Mouse (Mus musculus) neural tube, embryonic 15.5 days (tissue): ENCODE data around the gene Arntl. TPM values are rescaled to one million over a fixed set of nuclear protein-coding genes. Genes with fewer than 3 reads are reported as not detected.
A peak's percentile ranks its signal among the peaks of the same experiment; 100 is the strongest.

Experiments
- ATAC-seq: fragments of 200-750 bp; cut with Nextera tagmentation; 2 replicates; pipeline ENCODE4 v1.8.0; 2017; ENCODE audit warnings: mild to moderate bottlenecking, moderate TSS enrichment, moderate library complexity; ENCODE audit not compliant: low FRiP score
- H3K27ac ChIP-seq: fragments of 300-500 bp; sonication (generic); replicated peaks from 2 replicates; pipeline ENCODE4 v1.5.1; 2015; ENCODE audit warnings: mild to moderate bottlenecking, inconsistent platforms
- H3K27me3 ChIP-seq: fragments of 300-500 bp; sonication (generic); replicated peaks from 2 replicates; pipeline ENCODE4 v1.6.1; 2015; ENCODE audit warnings: inconsistent platforms
- H3K36me3 ChIP-seq: fragments of 300-500 bp; sonication (generic); 2 replicates; pipeline ENCODE4 v1.6.1; 2015; ENCODE audit warnings: inconsistent platforms
- H3K4me1 ChIP-seq: fragments of 300-500 bp; sonication (generic); 2 replicates; pipeline ENCODE4 v1.6.1; 2015; ENCODE audit warnings: inconsistent platforms
- H3K4me2 ChIP-seq: fragments of 300-500 bp; sonication (generic); 2 replicates; pipeline ENCODE4 v1.6.1; 2015; ENCODE audit warnings: inconsistent platforms, mild to moderate bottlenecking, moderate library complexity
- H3K4me3 ChIP-seq: fragments of 300-500 bp; sonication (generic); replicated peaks from 2 replicates; pipeline ENCODE4 v1.5.1; 2015; ENCODE audit warnings: mild to moderate bottlenecking, inconsistent platforms
- H3K9ac ChIP-seq: fragments of 300-500 bp; sonication (generic); replicated peaks from 2 replicates; pipeline ENCODE4 v1.6.1; 2015; ENCODE audit warnings: mild to moderate bottlenecking, inconsistent platforms
- H3K9me3 ChIP-seq: fragments of 300-500 bp; sonication (generic); replicated peaks from 2 replicates; pipeline ENCODE4 v1.6.1; 2016; ENCODE audit warnings: inconsistent platforms
- WGBS: fragments of 180-500 bp; shearing (Covaris S2); methylation state at CpG from one replicate; pipeline ENCODE4 v1.1.7; 2015; ENCODE audit warnings: mixed read lengths; 5-methylcytosine and 5-hydroxymethylcytosine counted together
- polyA plus RNA-seq: library from polyadenylated mRNA; unstranded; fragments of >200 nt; fragmentation: Nextera tagmentation; extraction: Ambion mirVana; gene quantifications from 2 replicates; pipeline ENCODE4 v1.2.1, GENCODE M21; 2015

Arntl gene
- polyA plus RNA-seq, 1 experiment from 2014 or later = 14.4 TPM

DNA sequence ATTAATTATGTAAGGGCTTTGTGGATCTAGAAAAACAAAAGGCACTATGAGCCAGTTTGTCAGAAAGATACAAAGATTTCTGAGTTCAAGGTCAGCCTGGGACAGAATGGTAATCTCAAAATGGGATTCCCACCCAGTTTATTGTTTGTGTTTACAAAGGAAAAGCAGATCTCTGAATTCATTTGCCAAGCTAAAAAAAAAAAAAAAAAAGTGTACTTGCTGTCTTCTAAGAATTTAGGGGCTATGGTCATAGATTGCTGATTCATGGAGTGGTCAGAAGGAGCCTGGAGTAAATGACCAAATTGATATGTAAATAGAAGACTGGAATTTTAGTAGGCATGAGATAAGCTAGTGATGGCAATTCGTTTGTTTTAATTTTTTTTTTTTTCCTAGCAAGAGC is 112.9 kb downstream of the Arntl start:
- H3K4me1 ChIP-seq = no peaks in the 10 kb centered on the region
- H3K36me3 ChIP-seq = peaks cover 12% of the 10 kb centered on the region; the same call in 1 of the 2 replicates
- H3K27ac ChIP-seq = no peak overlapping the region
- H3K27me3 ChIP-seq = no peaks in the 10 kb centered on the region
- ATAC-seq = no peak
- WGBS = 76% methylated on average over 1 of the region's 1 CpGs
- no peak overlapping the region for H3K9ac ChIP-seq
- H3K9me3 ChIP-seq = no peaks in the 10 kb centered on the region
- H3K4me3 ChIP-seq = no peak overlapping the region
- no peak overlapping the region for H3K4me2 ChIP-seq

DNA sequence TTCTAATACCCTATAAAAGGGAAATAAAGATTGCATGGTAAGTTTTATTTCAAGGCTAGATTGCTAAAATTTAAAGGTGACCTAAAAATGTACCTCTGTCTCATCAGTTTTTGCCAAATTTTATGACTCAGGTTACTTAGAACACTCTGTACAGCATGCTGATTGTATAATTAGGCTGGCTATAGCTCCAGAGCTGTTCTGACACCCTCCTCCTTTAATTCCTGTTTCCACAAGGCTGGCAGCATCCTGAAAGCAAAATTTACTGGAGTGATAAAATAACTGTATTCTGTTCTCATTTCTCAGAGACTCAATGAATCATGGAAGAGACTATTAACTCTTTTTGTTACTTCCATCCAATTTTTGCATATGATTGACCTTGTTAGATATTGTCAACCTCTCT is 126.8 kb downstream of the Arntl start:
- H3K36me3 ChIP-seq = no peaks in the 10 kb centered on the region
- no peak overlapping the region for H3K4me2 ChIP-seq
- ATAC-seq = no peak
- no peaks in the 10 kb centered on the region for H3K27me3 ChIP-seq
- H3K4me1 ChIP-seq = no peaks in the 10 kb centered on the region
- no peak overlapping the region for H3K27ac ChIP-seq
- no peaks in the 10 kb centered on the region for H3K9me3 ChIP-seq
- H3K4me3 ChIP-seq = no peak overlapping the region
- no peak overlapping the region for H3K9ac ChIP-seq

- no peak overlapping the region for H3K4me2 ChIP-seq
- H3K4me3 ChIP-seq = no peak overlapping the region
- H3K36me3 ChIP-seq = no peaks in the 10 kb centered on the region
- no peak for ATAC-seq
- H3K27me3 ChIP-seq = no peaks in the 10 kb centered on the region
- 94% methylated on average over 8 of the region's 8 CpGs for WGBS
- H3K9me3 ChIP-seq = no peaks in the 10 kb centered on the region
- no peaks in the 10 kb centered on the region for H3K4me1 ChIP-seq
- no peak overlapping the region for H3K9ac ChIP-seq
- H3K27ac ChIP-seq = no peak overlapping the region
These were observed 128.0 kb downstream of the Arntl start for GRCm38 (mm10) chr7:113335250-113335649.

DNA sequence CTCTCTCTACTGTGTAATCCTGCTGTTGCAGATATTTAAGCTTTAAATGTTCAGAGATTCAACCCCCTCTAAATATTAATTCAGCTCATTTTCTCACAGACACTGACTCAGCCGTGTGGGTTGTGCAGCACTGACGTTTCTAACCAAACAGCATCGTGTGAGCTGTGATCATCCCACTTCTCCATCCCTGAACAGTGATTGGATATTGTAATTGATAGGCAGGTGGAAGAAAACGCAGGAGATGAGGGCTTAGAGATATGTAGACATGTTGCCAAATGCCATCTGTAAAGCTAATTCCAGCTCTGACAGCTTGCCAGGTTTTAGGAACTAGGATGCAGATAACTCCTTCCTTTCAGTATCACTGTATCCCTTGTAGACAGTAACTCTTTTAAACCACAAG is 140.0 kb downstream of the Arntl start:
- Histone ChIP-seq H3K36me3 (no peaks in the 10 kb centered on the region), H3K4me1 (no peaks in the 10 kb centered on the region), H3K4me3 (no peak overlapping the region), H3K27ac (peak overlapping the region; percentile 70), H3K9ac (no peak overlapping the region; the same call in 1 of the 2 replicates), H3K9me3 (no peaks in the 10 kb centered on the region), H3K4me2 (peak overlapping the region; percentile 38), H3K27me3 (no peaks in the 10 kb centered on the region)
- WGBS = 29% methylated on average over 4 of the region's 4 CpGs
- peak; percentile 86 for ATAC-seq

DNA sequence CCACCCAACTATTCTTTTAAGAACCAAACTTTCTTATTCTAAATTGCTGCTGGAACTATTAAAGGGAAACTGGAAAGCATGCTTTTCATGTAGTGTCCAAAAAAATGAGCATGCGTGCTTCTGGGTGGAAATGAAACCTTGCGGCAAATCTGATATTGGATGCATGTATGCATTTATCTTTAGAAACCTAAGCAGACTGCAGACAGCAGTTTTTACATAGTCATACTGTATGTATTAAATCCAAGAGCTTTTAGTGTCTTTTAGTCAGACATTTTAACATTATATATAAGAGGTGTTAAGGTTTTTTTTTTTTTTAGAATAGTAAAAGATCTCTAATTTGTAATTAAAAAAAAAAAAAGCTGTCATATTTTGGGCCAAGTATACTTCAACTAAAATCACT is 140.4 kb downstream of the Arntl start:
- ATAC-seq = no peak
- Histone ChIP-seq H3K9me3 (no peaks in the 10 kb centered on the region), H3K4me2 (peak overlapping the region; percentile 38; the same call in 1 of the 2 replicates), H3K27ac (peak overlapping the region; percentile 70; the same call in 1 of the 2 replicates), H3K4me1 (no peaks in the 10 kb centered on the region), H3K36me3 (no peaks in the 10 kb centered on the region), H3K9ac (no peak overlapping the region), H3K4me3 (no peak overlapping the region), H3K27me3 (no peaks in the 10 kb centered on the region)
- 82% methylated on average over 2 of the region's 2 CpGs for WGBS

DNA sequence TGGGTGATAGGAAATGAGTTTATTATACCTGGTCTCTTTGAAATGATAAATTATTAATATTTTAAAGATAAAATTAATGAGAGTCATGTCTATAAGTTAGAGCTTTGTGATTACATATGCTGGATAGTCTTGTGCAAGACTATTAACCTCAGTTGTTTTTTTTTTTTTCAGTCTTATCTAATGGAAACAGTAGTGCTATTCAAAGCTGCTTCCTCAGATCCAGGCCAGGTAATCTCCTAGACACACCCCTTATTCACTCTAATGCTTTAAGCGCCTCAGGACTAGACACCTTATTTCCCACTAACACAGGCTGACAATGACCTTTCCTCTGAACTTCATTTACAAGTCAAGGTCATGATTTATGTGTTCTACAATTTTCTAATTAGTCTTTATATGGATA is 141.8 kb downstream of the Arntl start:
- 92% methylated on average over 1 of the region's 1 CpGs for WGBS

More for the DNA sequence above, 141.8 kb downstream of the Arntl start:
- H3K9me3 ChIP-seq = no peaks in the 10 kb centered on the region
- H3K4me3 ChIP-seq = no peak overlapping the region
- no peak overlapping the region for H3K27ac ChIP-seq
- ATAC-seq = no peak
- H3K9ac ChIP-seq = no peak overlapping the region
- no peaks in the 10 kb centered on the region for H3K27me3 ChIP-seq
- H3K4me1 ChIP-seq = no peaks in the 10 kb centered on the region
- no peak overlapping the region for H3K4me2 ChIP-seq
- H3K36me3 ChIP-seq = no peaks in the 10 kb centered on the region

Other genes starting within 250 kb of the Arntl start
- gene Btbd10, start 161.9 kb downstream of the Arntl start, polyA plus RNA-seq = 67.2 and 74.4 TPM in 2 replicates
- gene Pth, start 181.1 kb downstream of the Arntl start, polyA plus RNA-seq = 3.7 TPM in 1 of 2 replicates, not detected in the other